Mouse (Mus musculus) frontal cortex, postnatal 25 days (tissue): Measurements from ENCODE around the gene Cox4i1.

Experiments
- DNase-seq, 2 experiments: peaks; one replicate each; pipeline ENCODE4 v3.0.0; 2022; ENCODE audit warnings: low spot score in 2 of 2

Gene Cox4i1

GRCm38 (mm10) chr8:120696401-120697153 is 28.6 kb downstream of the Cox4i1 start:
- DNase-seq, result no peak

DNA sequence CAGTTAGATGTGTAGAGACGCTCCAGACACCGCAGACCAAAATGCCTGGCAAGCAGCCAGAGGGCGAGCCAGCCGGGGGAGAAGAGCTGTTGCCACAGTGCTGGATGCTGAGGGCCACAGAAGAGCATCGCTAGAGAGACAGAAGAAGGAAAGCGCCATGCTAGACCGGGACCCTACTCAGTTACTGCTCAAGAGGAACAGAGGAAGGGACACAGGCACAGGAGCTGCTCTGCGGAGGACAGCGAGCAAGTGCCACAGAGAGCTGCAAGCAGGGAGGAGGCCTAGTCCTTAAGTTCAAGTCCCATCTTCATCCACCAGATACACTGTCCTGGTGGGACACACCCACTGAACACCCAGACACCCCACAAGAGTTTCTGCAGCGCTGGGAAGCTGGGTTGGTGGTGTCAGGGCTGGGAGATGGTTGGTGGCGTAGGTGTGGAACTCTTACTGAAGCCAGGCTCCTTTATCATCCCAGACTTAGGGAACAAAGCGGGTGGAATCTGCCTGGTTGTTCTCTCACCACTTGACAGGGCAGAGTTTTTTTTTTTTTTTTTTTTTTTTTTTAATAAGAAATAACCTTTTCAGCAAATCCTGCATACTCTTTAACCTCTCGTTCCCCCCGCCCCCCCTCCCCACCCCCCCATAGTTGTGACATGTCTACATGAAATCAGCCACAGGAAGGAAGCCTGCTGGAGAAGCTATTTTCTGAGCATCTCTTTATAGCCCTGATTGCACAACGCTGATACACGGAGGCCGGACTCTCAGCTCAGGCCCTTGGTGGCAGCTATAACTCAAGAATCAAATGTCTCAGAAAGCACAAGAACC is 29.3 kb downstream of the Cox4i1 start:
- no peak for DNase-seq

DNA sequence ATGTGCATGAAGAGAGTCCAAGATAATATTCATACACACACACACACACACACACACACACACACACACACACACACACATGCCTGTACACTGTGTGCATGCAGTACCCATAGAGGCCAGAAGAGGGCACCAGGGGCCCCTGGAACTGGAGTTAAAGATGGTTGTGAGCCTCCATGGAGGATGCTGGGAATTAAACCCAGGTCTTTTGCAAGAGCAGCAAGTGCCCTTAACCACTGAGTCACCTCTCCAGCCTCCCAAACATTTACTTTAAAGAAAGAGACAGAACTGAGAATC is 29.9 kb downstream of the Cox4i1 start:
- no peak for DNase-seq

DNA sequence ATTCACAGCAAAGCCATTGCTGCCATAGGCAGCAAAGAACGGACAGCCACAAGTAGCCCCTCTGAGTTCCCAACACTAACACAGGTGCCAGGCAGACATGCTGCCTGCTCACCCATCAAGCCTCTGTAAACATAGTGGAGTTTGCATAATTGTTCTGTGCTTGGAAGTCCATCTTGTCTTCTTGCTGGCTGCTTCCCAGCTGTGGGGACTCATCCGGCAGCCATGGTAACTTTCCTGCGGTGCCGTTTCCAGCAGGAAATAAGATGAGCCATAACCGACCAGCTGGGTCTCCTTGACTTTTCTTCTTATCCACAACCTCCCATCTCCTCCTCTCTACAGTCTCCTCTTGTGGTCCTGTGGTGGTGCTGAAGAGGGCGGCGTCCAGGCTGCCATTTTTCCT is 30.4 kb downstream of the Cox4i1 start:
- no peak for DNase-seq

- no peak for DNase-seq
Observed at GRCm38 (mm10) chr8:120699079-120699478, 31.1 kb downstream of the Cox4i1 start.

DNA sequence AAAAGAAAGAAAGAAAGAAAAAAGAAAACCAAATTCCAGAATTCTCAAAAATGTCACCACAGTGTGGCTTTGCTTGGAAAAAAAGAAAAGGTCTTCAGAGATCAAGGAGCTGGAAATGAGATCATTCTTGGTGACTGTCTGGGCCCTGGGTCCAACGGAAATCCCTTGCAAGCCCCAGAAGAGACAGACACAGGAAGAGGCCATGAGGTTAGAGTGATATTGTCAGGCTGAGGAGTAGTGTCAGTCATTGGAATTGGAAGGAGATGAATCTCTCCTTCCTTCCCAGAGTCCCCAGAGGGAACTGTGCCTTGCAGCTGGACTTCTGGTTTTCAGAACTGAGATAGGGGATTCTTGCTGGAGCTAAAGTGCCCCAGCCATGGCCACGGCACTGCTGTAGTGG is 31.5 kb downstream of the Cox4i1 start:
- DNase-seq, result no peak

DNA sequence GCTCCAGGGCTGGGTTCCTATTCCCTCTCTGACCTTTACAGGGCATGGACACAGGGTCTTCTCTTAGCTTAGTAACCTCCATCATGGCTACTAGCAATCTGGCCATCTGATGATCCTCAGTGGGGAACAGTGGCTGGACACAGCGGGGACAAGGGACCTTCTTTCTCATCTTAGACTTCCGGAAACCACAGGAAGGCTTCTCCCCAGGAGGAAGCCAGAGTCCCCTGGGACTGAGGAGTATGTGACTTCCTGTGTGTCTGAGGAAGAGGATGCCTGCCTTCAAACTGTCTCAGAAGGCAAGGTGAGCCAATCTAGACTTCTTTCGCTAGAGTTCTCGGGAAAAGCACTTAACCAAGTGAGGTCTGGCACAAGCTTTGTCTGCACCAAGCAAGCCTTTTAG is 32.0 kb downstream of the Cox4i1 start:
- no peak for DNase-seq

- DNase-seq, result no peak
Observed at GRCm38 (mm10) chr8:120701758-120702465, 33.9 kb downstream of the Cox4i1 start.

DNA sequence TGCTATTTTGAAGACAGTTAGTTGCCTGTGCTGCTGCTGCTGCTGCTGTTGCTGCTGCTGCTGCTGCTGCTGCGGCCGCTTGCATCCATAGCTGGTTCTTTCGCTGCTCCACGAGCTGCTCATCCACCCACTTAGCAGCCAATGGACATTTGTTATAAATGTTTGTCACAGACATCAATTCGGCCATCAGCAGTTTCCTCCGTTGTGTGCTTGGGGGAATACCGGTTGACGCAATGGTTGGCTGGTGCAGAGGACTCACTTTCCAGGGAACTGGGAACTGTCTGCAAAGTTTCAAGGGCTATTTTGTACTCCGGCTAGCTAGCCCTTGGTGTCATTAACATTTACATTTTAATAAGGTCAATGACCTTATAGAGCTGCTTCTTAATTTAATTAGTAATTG is 36.2 kb downstream of the Cox4i1 start:
- DNase-seq, result no peak

DNA sequence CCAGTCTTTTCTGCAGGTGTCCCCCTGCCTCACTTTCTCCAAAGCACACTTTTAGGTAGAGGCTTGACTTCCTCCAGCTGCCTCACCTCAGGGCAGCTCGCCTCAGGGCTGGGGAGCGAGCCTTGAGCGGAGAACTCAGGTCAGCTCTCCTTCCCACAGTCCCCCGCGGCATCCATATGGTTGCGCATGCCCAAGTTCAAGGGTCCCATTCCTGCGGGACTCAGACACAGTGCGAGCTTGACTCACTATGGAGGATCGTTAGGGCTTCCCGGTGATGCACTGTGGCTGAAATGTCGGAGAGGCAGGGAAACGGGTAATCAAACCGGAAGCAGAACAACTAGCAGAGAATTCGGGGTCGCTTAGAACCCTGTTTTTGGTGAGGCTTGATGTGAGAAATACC is 37.1 kb downstream of the Cox4i1 start:
- no peak for DNase-seq

- DNase-seq, result no peak
Observed at GRCm38 (mm10) chr8:120706193-120706592, 38.2 kb downstream of the Cox4i1 start.

DNA sequence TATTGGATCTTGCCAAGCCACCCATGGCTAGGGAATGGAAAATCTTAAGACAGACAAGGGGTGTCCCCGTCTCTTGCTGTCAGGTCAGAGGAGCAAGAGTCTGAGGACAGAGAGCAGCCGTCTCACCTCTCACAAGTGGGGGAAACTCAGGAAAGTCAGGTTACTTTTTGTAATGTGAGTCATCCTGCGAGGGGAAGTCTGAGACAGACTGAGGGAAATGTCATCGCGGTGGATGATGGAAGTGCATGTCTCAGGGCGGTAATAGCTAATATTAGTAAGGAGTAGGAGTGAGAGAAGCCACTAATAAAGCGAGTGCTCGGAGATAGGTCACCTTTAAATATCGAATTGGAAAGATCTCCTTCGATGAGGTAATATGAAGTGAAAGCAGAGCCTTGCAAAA is 41.2 kb downstream of the Cox4i1 start:
- DNase-seq, result no peak

DNA sequence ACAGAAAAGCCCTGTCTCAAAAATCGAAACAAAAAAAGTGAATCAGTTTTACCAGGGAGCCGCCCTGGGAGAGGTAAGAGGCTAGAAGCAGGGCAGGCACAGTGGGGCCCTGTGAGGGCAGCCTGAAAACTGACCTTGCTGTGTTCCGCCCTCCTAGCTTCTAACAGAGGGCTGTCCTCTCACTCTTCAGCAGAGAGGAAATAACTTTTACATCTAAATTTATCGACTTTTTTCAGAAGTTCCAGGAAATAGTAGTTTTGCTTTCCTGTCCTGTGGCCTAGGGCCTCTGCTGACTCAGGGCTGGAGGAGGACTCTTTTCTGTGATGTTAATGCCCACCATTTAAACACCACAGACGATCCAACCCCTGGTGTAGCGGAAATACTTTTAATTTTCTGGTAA is 47.2 kb downstream of the Cox4i1 start:
- no peak for DNase-seq

GRCm38 (mm10) chr8:120715996-120716680 is 48.1 kb downstream of the Cox4i1 start:
- no peak for DNase-seq

- no peak for DNase-seq
Observed at GRCm38 (mm10) chr8:120719586-120720236, 51.7 kb downstream of the Cox4i1 start.

DNA sequence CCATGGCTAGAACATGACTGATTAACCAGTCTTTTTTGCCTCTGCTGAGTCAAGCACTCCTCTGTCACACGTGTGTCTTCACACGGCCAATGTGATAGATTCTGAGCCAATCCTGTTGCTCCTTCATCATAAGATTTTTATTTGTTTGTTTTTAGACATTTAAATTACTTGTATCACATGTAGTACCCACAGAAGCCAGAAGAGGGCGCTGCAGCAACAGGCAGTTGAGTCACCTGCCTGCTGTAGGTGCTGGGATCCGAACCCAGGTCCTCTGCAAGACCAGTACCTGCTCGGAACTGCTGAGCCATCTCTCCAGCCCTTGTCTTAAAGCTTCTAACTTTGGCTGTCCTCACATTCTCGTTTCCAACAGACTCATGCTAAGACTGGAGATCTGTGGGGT is 55.0 kb downstream of the Cox4i1 start:
- no peak for DNase-seq
